Comparison of ENCODE assay signal across 28 mouse cellular contexts in the genomic region with DNA sequence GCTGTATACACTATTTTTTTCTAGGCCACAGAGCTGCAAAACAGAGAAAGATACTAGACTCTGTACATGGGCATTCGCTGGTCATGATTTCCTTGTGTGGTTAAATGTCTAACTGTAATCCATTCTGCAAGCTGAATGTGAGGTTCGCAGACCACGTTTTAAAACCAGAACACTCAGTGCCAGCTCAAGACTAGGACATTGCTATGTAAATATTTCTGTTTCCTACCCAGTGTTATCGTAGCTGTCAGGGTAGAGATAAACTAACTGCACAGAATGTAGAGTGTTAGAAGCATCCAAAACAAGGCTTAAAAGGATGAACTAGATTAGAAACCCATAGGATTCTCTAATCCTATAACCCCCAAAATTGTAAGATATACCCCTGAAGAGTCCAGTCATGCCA.
DNase-seq lines count a peak whose midpoint lies in the region; ATAC-seq and TF ChIP-seq lines count a peak whose summit lies in the region.
"Had no signal": no experiment of that assay in that cellular context is flagged by ENCODE, and none has a peak within 500 bp of the region (broad histone marks: within the 10 kb centered on the region; RNA-seq: fewer than 3 reads in every experiment).

No protein-coding gene starts in this region.

- no peak for ATAC-seq in heart, embryonic 13.5 days (ENCODE audit: extremely low read depth, insufficient number of reproducible peaks, low FRiP score, low TSS enrichment)
- peak; percentile 36; the same call in 1 of the 2 replicates for ATAC-seq in intestine, embryonic 16.5 days
- no peak for ATAC-seq in intestine, embryonic 15.5 days
- peak; percentile 45; the same call in 1 of the 2 replicates for ATAC-seq in stomach, postnatal 0 days (ENCODE audit: low FRiP score, low TSS enrichment)
- ATAC-seq in hindbrain, postnatal 0 days = no peak
- ATAC-seq: CD4-positive, CD25-positive, alpha-beta regulatory T cell, adult 4 months; forebrain, embryonic 14.5 days; inflammation-experienced regulatory T-cells, adult 6 months; midbrain, embryonic 16.5 days had no signal

- DNase-seq in heart, adult 2 months = no peak
- DNase-seq in NIH3T3 (ENCODE audit: low read depth) = peak; percentile 12
- DNase-seq in stomach, postnatal 0 days (ENCODE audit: low spot score) = no peak
- DNase-seq in hindbrain, postnatal 0 days (ENCODE audit: low spot score) = no peak
- DNase-seq: adrenal gland, postnatal 25 days; cerebellum, adult 11-12 months; cerebellum, adult 9-11 months; embryo, embryonic 11 days; gastrocnemius, postnatal 14 days; kidney, adult 9 months; kidney, postnatal 10 days; liver; lung, postnatal 10 days; right cerebral cortex, postnatal 25 days; thymus, adult 18-20 months; thymus, postnatal 25 days had no signal

- no peak for TF ChIP-seq CTCF in heart, adult 2 months (IDR thresholded peaks at IDR 0.05)
- no peak for TF ChIP-seq CTCF in stomach, postnatal 0 days (IDR thresholded peaks at IDR 0.05; ENCODE audit: low read depth)
- TF ChIP-seq CTCF in hindbrain, postnatal 0 days (IDR thresholded peaks at IDR 0.05; ENCODE audit: low read depth) = no peak

- 19% methylated on average over 4 of the region's 4 CpGs for WGBS in heart, embryonic 13.5 days
- WGBS in heart, adult 2 months = 28% methylated on average over 4 of the region's 4 CpGs
- WGBS in intestine, embryonic 16.5 days = 35% methylated on average over 4 of the region's 4 CpGs
- WGBS in intestine, embryonic 15.5 days = 31% methylated on average over 4 of the region's 4 CpGs
- WGBS in stomach, postnatal 0 days = 31% methylated on average over 4 of the region's 4 CpGs
- 74% methylated on average over 4 of the region's 4 CpGs for WGBS in hindbrain, postnatal 0 days

- H3K79me2 ChIP-seq in heart, adult 2 months (replicated peaks; ENCODE audit: control insufficient read depth, insufficient read depth, low read length) = no peaks in the 10 kb centered on the region

- peak overlapping the region; percentile 78 for H3K27ac ChIP-seq in heart, embryonic 13.5 days (replicated peaks)
- no peak overlapping the region for H3K27ac ChIP-seq in heart, adult 2 months
- peak overlapping the region; percentile 7; the same call in 1 of the 2 replicates for H3K27ac ChIP-seq in intestine, embryonic 16.5 days (ENCODE audit: low read length)
- H3K27ac ChIP-seq in intestine, embryonic 15.5 days = no peak overlapping the region
- H3K27ac ChIP-seq in stomach, postnatal 0 days (replicated peaks) = no peak overlapping the region
- H3K27ac ChIP-seq in hindbrain, postnatal 0 days = no peak overlapping the region
- H3K27ac ChIP-seq: embryonic facial prominence, embryonic 12.5 days; hindbrain, embryonic 14.5 days; liver, embryonic 14.5 days; stomach, embryonic 15.5 days had no signal

- intact Hi-C loops in heart, adult 2 months (cut with DNase I) = no loop called here

- no peaks in the 10 kb centered on the region for H3K27me3 ChIP-seq in heart, embryonic 13.5 days (replicated peaks)
- no peaks in the 10 kb centered on the region for H3K27me3 ChIP-seq in heart, adult 2 months (ENCODE audit: control insufficient read depth, insufficient read depth, low read length)
- H3K27me3 ChIP-seq in intestine, embryonic 16.5 days (replicated peaks; ENCODE audit: control insufficient read depth, insufficient read depth, low read length) = no peaks in the 10 kb centered on the region
- H3K27me3 ChIP-seq in intestine, embryonic 15.5 days (replicated peaks) = no peaks in the 10 kb centered on the region
- no peaks in the 10 kb centered on the region for H3K27me3 ChIP-seq in stomach, postnatal 0 days (ENCODE audit: control insufficient read depth, insufficient read depth, low read length)
- no peaks in the 10 kb centered on the region for H3K27me3 ChIP-seq in hindbrain, postnatal 0 days (ENCODE audit: insufficient read depth, low read length)
- H3K27me3 ChIP-seq: embryonic facial prominence, embryonic 12.5 days; stomach, embryonic 15.5 days had no signal

- H3K4me3 ChIP-seq in heart, embryonic 13.5 days = no peak overlapping the region
- H3K4me3 ChIP-seq in heart, adult 2 months = no peak overlapping the region
- no peak overlapping the region for H3K4me3 ChIP-seq in intestine, embryonic 16.5 days (ENCODE audit: low read length)
- H3K4me3 ChIP-seq in intestine, embryonic 15.5 days (replicated peaks) = no peak overlapping the region
- H3K4me3 ChIP-seq in stomach, postnatal 0 days (ENCODE audit: low read depth, low read length) = no peak overlapping the region
- no peak overlapping the region for H3K4me3 ChIP-seq in hindbrain, postnatal 0 days (ENCODE audit: low read length)
- H3K4me3 ChIP-seq: embryonic facial prominence, embryonic 12.5 days; stomach, embryonic 15.5 days had no signal

- no peaks in the 10 kb centered on the region for H3K36me3 ChIP-seq in heart, embryonic 13.5 days
- no peaks in the 10 kb centered on the region for H3K36me3 ChIP-seq in heart, adult 2 months (ENCODE audit: control insufficient read depth, insufficient read depth, low read length)
- no peaks in the 10 kb centered on the region for H3K36me3 ChIP-seq in intestine, embryonic 16.5 days (ENCODE audit: control insufficient read depth, insufficient read depth, low read length)
- no peaks in the 10 kb centered on the region for H3K36me3 ChIP-seq in intestine, embryonic 15.5 days
- no peaks in the 10 kb centered on the region for H3K36me3 ChIP-seq in stomach, postnatal 0 days (ENCODE audit: control insufficient read depth, insufficient read depth, low read length)
- H3K36me3 ChIP-seq in hindbrain, postnatal 0 days (ENCODE audit: insufficient read depth, low read length) = no peaks in the 10 kb centered on the region
- H3K36me3 ChIP-seq: embryonic facial prominence, embryonic 12.5 days; stomach, embryonic 15.5 days had no signal

- H3K4me2 ChIP-seq in heart, embryonic 13.5 days = no peak overlapping the region
- no peak overlapping the region for H3K4me2 ChIP-seq in intestine, embryonic 16.5 days (ENCODE audit: low read depth, low read length)
- no peak overlapping the region for H3K4me2 ChIP-seq in intestine, embryonic 15.5 days (replicated peaks)
- no peak overlapping the region for H3K4me2 ChIP-seq in stomach, postnatal 0 days (replicated peaks; ENCODE audit: low read depth)
- H3K4me2 ChIP-seq in hindbrain, postnatal 0 days (ENCODE audit: low read depth, low read length) = no peak overlapping the region
- H3K4me2 ChIP-seq: embryonic facial prominence, embryonic 12.5 days; hindbrain, embryonic 14.5 days; midbrain, embryonic 11.5 days; stomach, embryonic 15.5 days had no signal

- no peak for TF ChIP-seq EP300 in heart, adult 2 months (IDR thresholded peaks at IDR 0.05; ENCODE audit: insufficient read depth, low read depth, low read length)
- no peak for TF ChIP-seq EP300 in stomach, postnatal 0 days (optimal IDR thresholded peaks at IDR 0.05)

- H3K4me1 ChIP-seq in heart, embryonic 13.5 days = peaks cover 23% of the 10 kb centered on the region
- no peaks in the 10 kb centered on the region for H3K4me1 ChIP-seq in heart, adult 2 months (ENCODE audit: control insufficient read depth, insufficient read depth, low read length)
- no peaks in the 10 kb centered on the region for H3K4me1 ChIP-seq in intestine, embryonic 16.5 days (ENCODE audit: control insufficient read depth, insufficient read depth, low read length)
- no peaks in the 10 kb centered on the region for H3K4me1 ChIP-seq in intestine, embryonic 15.5 days (replicated peaks)
- H3K4me1 ChIP-seq in stomach, postnatal 0 days (replicated peaks; ENCODE audit: control insufficient read depth, insufficient read depth) = no peaks in the 10 kb centered on the region
- no peaks in the 10 kb centered on the region for H3K4me1 ChIP-seq in hindbrain, postnatal 0 days (ENCODE audit: insufficient read depth, low read length)
- H3K4me1 ChIP-seq: embryonic facial prominence, embryonic 12.5 days; stomach, embryonic 15.5 days had no signal

- H3K9me3 ChIP-seq in heart, embryonic 13.5 days = no peaks in the 10 kb centered on the region
- H3K9me3 ChIP-seq in intestine, embryonic 16.5 days (ENCODE audit: control insufficient read depth, low read length) = no peaks in the 10 kb centered on the region
- H3K9me3 ChIP-seq in intestine, embryonic 15.5 days = no peaks in the 10 kb centered on the region
- no peaks in the 10 kb centered on the region for H3K9me3 ChIP-seq in stomach, postnatal 0 days (ENCODE audit: control insufficient read depth, low read length)
- H3K9me3 ChIP-seq in hindbrain, postnatal 0 days (ENCODE audit: low read length) = no peaks in the 10 kb centered on the region
- H3K9me3 ChIP-seq: embryonic facial prominence, embryonic 12.5 days; stomach, embryonic 15.5 days had no signal

- no peak for TF ChIP-seq POLR2A in heart, adult 2 months (IDR thresholded peaks at IDR 0.05; ENCODE audit: insufficient read depth, low read depth, low read length)

- H3K9ac ChIP-seq in heart, embryonic 13.5 days = 0 out of 2 replicates have a peak overlapping the region, but pooled peaks have one; percentile 14
- H3K9ac ChIP-seq in heart, adult 2 months (ENCODE audit: low read depth, low read length) = no peak overlapping the region
- no peak overlapping the region for H3K9ac ChIP-seq in intestine, embryonic 16.5 days (ENCODE audit: low read depth, low read length)
- H3K9ac ChIP-seq in intestine, embryonic 15.5 days = no peak overlapping the region
- no peak overlapping the region for H3K9ac ChIP-seq in stomach, postnatal 0 days (ENCODE audit: low read length)
- H3K9ac ChIP-seq in hindbrain, postnatal 0 days (replicated peaks; ENCODE audit: low read length) = no peak overlapping the region
- H3K9ac ChIP-seq: embryonic facial prominence, embryonic 12.5 days; hindbrain, embryonic 14.5 days; liver, embryonic 14.5 days; stomach, embryonic 15.5 days had no signal

Comparison
In these comparisons a context has a peak if more than half of its experiments do, and no peak if none do; other contexts are left out.
1. ATAC-seq: peak in intestine, embryonic 16.5 days (single experiment) and stomach, postnatal 0 days (single experiment); none in heart, embryonic 13.5 days (single experiment), intestine, embryonic 15.5 days (single experiment) and hindbrain, postnatal 0 days (single experiment).
2. H3K27ac ChIP-seq: peak in heart, embryonic 13.5 days (single experiment) and intestine, embryonic 16.5 days (single experiment); none in heart, adult 2 months (single experiment), intestine, embryonic 15.5 days (single experiment), stomach, postnatal 0 days (single experiment) and hindbrain, postnatal 0 days (single experiment).